Mouse (Mus musculus): Measurements from ENCODE around the gene Olfr891. TPM values are rescaled to one million over a fixed set of nuclear protein-coding genes. Genes with fewer than 3 reads are reported as not detected.
"Not testable (repeated sequence)": the region's sequence is repeated elsewhere in the genome, so short reads cannot be mapped to it uniquely, and the experiment has no call there.

Olfr891 gene
- not detected in 2 replicates for polyA plus RNA-seq (2015; fragmentation: Nextera tagmentation; extraction: Ambion mirVana)

DNA sequence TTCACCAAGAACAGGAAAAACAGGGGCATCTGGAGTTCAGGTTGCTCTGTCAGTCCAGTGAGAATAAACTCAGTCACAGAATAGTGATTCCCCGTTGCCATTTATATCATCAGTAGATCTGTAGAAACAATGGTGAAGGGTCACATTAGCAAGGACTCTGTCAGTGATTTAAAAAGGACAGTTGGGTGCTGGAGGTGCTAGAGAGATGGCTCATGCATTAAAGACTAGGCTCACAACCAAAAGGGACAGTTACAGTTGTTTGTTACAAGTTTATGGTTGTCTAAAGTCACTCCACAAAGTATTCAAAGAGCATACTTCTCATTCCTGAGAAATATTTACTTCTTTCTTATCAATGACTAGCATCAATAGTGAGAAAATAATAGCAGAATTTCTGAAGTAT lies at the start of gene Olfr891:
TSS of gene Olfr891 (minus strand) at position 101 of the 400 bp plus-strand sequence.
- WGBS (ENCODE audit: insufficient replicate concordance): 46% methylated on average over 1 of the region's 1 CpGs
- H3K36me3 ChIP-seq (replicated peaks): no peaks in the 10 kb centered on the region
- H3K4me3 ChIP-seq (replicated peaks): no peak within 1 kb of the TSS
- H3K9me3 ChIP-seq (replicated peaks): no peaks in the 10 kb centered on the region
- no peak within 1 kb of the TSS for H3K27ac ChIP-seq (replicated peaks)
- no peak within 1 kb of the TSS for H3K4me2 ChIP-seq
- H3K9ac ChIP-seq: no peak within 1 kb of the TSS
- no peak for ATAC-seq (ENCODE audit: insufficient read depth)
- no peaks in the 10 kb centered on the region for H3K4me1 ChIP-seq (replicated peaks)
- H3K27me3 ChIP-seq: no peaks in the 10 kb centered on the region

GRCm38 (mm10) chr9:38217755-38218154 lies 37.1 kb upstream of the Olfr891 start, which contains the start of gene Olfr894:
Gene Olfr894 (plus strand): TSS chr9:38218055.
- H3K4me2 ChIP-seq: no peak within 1 kb of the TSS
- H3K27ac ChIP-seq (replicated peaks): no peak within 1 kb of the TSS
- no peaks in the 10 kb centered on the region for H3K9me3 ChIP-seq (replicated peaks)
- H3K4me3 ChIP-seq (replicated peaks): no peak within 1 kb of the TSS
- no peaks in the 10 kb centered on the region for H3K36me3 ChIP-seq (replicated peaks)
- H3K4me1 ChIP-seq (replicated peaks): no peaks in the 10 kb centered on the region
- no peaks in the 10 kb centered on the region for H3K27me3 ChIP-seq
- ATAC-seq (ENCODE audit: insufficient read depth): no peak
- H3K9ac ChIP-seq: no peak within 1 kb of the TSS

GRCm38 (mm10) chr9:38208065-38208464 lies 27.4 kb upstream of the Olfr891 start, which contains the start of gene Olfr893:
Gene Olfr893 (plus strand): TSS chr9:38208365.
- Histone ChIP-seq H3K9ac (no peak within 1 kb of the TSS), H3K27me3 (no peaks in the 10 kb centered on the region), H3K4me1 (replicated peaks) (no peaks in the 10 kb centered on the region), H3K4me3 (replicated peaks) (no peak within 1 kb of the TSS), H3K9me3 (replicated peaks) (no peaks in the 10 kb centered on the region), H3K36me3 (replicated peaks) (no peaks in the 10 kb centered on the region), H3K4me2 (no peak within 1 kb of the TSS), H3K27ac (replicated peaks) (no peak within 1 kb of the TSS)
- no peak for ATAC-seq (ENCODE audit: insufficient read depth)
- WGBS (ENCODE audit: insufficient replicate concordance): 65% methylated on average over 3 of the region's 3 CpGs

- H3K36me3 ChIP-seq (replicated peaks); H3K9ac ChIP-seq; H3K27ac ChIP-seq (replicated peaks); H3K9me3 ChIP-seq (replicated peaks); ATAC-seq (ENCODE audit: insufficient read depth); H3K4me2 ChIP-seq; H3K4me1 ChIP-seq (replicated peaks); H3K4me3 ChIP-seq (replicated peaks); H3K27me3 ChIP-seq: not testable (repeated sequence)
- WGBS (ENCODE audit: insufficient replicate concordance): 27% methylated on average over 2 of the region's 2 CpGs
Measured at GRCm38 (mm10) chr9:38168341-38168740, 12.3 kb downstream of the Olfr891 start.

DNA sequence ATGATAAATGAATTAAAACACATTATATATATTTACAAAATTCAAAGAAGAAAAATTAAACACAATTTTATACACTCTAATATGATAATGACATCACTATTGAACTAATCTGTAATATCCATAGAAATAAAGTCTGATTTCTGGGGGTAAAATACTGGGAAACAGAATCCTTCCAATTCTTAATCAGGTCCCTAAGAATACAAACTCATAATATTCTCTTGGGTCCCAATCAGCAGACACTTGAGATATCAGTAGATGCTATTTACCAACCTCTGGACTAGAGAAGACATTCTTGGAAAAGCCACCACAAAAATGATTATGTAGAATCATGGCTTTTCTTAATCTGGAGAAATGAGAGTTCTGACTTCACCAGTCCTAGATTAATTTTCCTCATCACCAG lies 38.4 kb downstream of the Olfr891 start, which contains the start of gene Olfr890:
TSS of gene Olfr890 (plus strand) at position 301 of the 400 bp plus-strand sequence.
- no peak for ATAC-seq (ENCODE audit: insufficient read depth)
- H3K27ac ChIP-seq (replicated peaks): no peak within 1 kb of the TSS

More for the DNA sequence above, 38.4 kb downstream of the Olfr891 start, which contains the start of gene Olfr890:
- H3K4me1 ChIP-seq (replicated peaks): no peaks in the 10 kb centered on the region
- no peak within 1 kb of the TSS for H3K9ac ChIP-seq
- H3K9me3 ChIP-seq (replicated peaks): no peaks in the 10 kb centered on the region
- no peak within 1 kb of the TSS for H3K4me2 ChIP-seq
- no peaks in the 10 kb centered on the region for H3K27me3 ChIP-seq
- no peaks in the 10 kb centered on the region for H3K36me3 ChIP-seq (replicated peaks)
- no peak within 1 kb of the TSS for H3K4me3 ChIP-seq (replicated peaks)

Other genes with a start within 250 kb of the Olfr891 start
- gene Olfr881, start 189.0 kb downstream of the Olfr891 start, polyA plus RNA-seq (2015; fragmentation: Nextera tagmentation; extraction: Ambion mirVana): not detected in 2 replicates
- not detected in 2 replicates for gene Olfr883, start 155.0 kb downstream of the Olfr891 start, polyA plus RNA-seq (2015; fragmentation: Nextera tagmentation; extraction: Ambion mirVana)
- not detected in 2 replicates for gene Olfr884, start 134.3 kb downstream of the Olfr891 start, polyA plus RNA-seq (2015; fragmentation: Nextera tagmentation; extraction: Ambion mirVana)
- not detected in 2 replicates for gene Olfr885, start 119.5 kb downstream of the Olfr891 start, polyA plus RNA-seq (2015; fragmentation: Nextera tagmentation; extraction: Ambion mirVana)
- not detected in 2 replicates for gene Olfr887, start 96.7 kb downstream of the Olfr891 start, polyA plus RNA-seq (2015; fragmentation: Nextera tagmentation; extraction: Ambion mirVana)
- not detected in 2 replicates for gene Olfr888, start 72.7 kb downstream of the Olfr891 start, polyA plus RNA-seq (2015; fragmentation: Nextera tagmentation; extraction: Ambion mirVana)
- 0.09 and 0.13 TPM in 2 replicates for gene Olfr889, start 65.6 kb downstream of the Olfr891 start, polyA plus RNA-seq (2015; fragmentation: Nextera tagmentation; extraction: Ambion mirVana)
- not detected in 2 replicates for gene Olfr890, start 38.3 kb downstream of the Olfr891 start, polyA plus RNA-seq (2015; fragmentation: Nextera tagmentation; extraction: Ambion mirVana)
- gene Olfr893, start 27.5 kb upstream of the Olfr891 start, polyA plus RNA-seq (2015; fragmentation: Nextera tagmentation; extraction: Ambion mirVana): not detected in 2 replicates
- not detected in 2 replicates for gene Olfr894, start 37.2 kb upstream of the Olfr891 start, polyA plus RNA-seq (2015; fragmentation: Nextera tagmentation; extraction: Ambion mirVana)
- gene Olfr143, start 72.0 kb upstream of the Olfr891 start, polyA plus RNA-seq (2015; fragmentation: Nextera tagmentation; extraction: Ambion mirVana): not detected in 2 replicates
- gene Olfr895, start 87.0 kb upstream of the Olfr891 start, polyA plus RNA-seq (2015; fragmentation: Nextera tagmentation; extraction: Ambion mirVana): not detected in 2 replicates
- not detected in 2 replicates for gene Olfr896-ps1, start 110.3 kb upstream of the Olfr891 start, polyA plus RNA-seq (2015; fragmentation: Nextera tagmentation; extraction: Ambion mirVana)
- gene Olfr25, start 148.2 kb upstream of the Olfr891 start, polyA plus RNA-seq (2015; fragmentation: Nextera tagmentation; extraction: Ambion mirVana): not detected in 2 replicates
- gene Olfr898, start 167.6 kb upstream of the Olfr891 start, polyA plus RNA-seq (2015; fragmentation: Nextera tagmentation; extraction: Ambion mirVana): not detected in 2 replicates
- gene Olfr250, start 186.1 kb upstream of the Olfr891 start, polyA plus RNA-seq (2015; fragmentation: Nextera tagmentation; extraction: Ambion mirVana): not detected in 2 replicates
- gene Olfr251, start 196.3 kb upstream of the Olfr891 start, polyA plus RNA-seq (2015; fragmentation: Nextera tagmentation; extraction: Ambion mirVana): not detected in 2 replicates
- gene Olfr147, start 220.9 kb upstream of the Olfr891 start, polyA plus RNA-seq (2015; fragmentation: Nextera tagmentation; extraction: Ambion mirVana): not detected in 2 replicates
- gene Olfr901, start 248.6 kb upstream of the Olfr891 start, polyA plus RNA-seq (2015; fragmentation: Nextera tagmentation; extraction: Ambion mirVana): not detected in 2 replicates

All from liver, embryonic 15.5 days (tissue).